Mouse (Mus musculus): ENCODE results near the gene Capza1.

- TF ChIP-seq POLR2A (IDR thresholded peaks at IDR 0.05; ENCODE audit: low read depth, low read length) = no peak
- no peak for TF ChIP-seq CTCF (IDR thresholded peaks at IDR 0.05; ENCODE audit: extremely low read depth, insufficient read depth, insufficient read length, insufficient replicate concordance)
Measured at GRCm38 (mm10) chr3:104791017-104791416, 73.3 kb downstream of the Capza1 start.

Data from spleen, adult 2 months (tissue).